10 mouse cellular contexts compared by ENCODE assay signal in genomic region chr4:131243744-131244387, GRCm38 (mm10).
DNase-seq lines count a peak whose midpoint lies in the region; ATAC-seq lines count a peak whose summit lies in the region.
"Had no signal": no experiment of that assay in that cellular context is flagged by ENCODE, and none has a peak within 500 bp of the region (broad histone marks: within the 10 kb centered on the region; RNA-seq: fewer than 3 reads in every experiment).

No protein-coding gene starts in this region.

- H3K27me3 ChIP-seq in embryonic facial prominence, embryonic 10.5 days (replicated peaks; ENCODE audit: low read depth, poor library complexity, severe bottlenecking), result 0 out of 2 replicates have a peak, but pooled peaks cover 18% of the 10 kb centered on the region
- H3K27me3 ChIP-seq in heart, embryonic 12.5 days (replicated peaks), result 0 out of 2 replicates have a peak, but pooled peaks cover 7% of the 10 kb centered on the region
- H3K27me3 ChIP-seq in liver, embryonic 12.5 days (replicated peaks), result no peaks in the 10 kb centered on the region
- H3K27me3 ChIP-seq in liver, embryonic 11.5 days (replicated peaks; ENCODE audit: control insufficient read depth, insufficient read depth, low read length), result no peaks in the 10 kb centered on the region
- H3K27me3 ChIP-seq: lung, embryonic 15.5 days had no signal

- H3K4me1 ChIP-seq in embryonic facial prominence, embryonic 10.5 days, result peaks cover 18% of the 10 kb centered on the region
- H3K4me1 ChIP-seq in heart, embryonic 12.5 days (replicated peaks), result peaks cover 48% of the 10 kb centered on the region
- H3K4me1 ChIP-seq in liver, embryonic 12.5 days, result no peaks in the 10 kb centered on the region
- H3K4me1 ChIP-seq in liver, embryonic 11.5 days (replicated peaks; ENCODE audit: control insufficient read depth, insufficient read depth, low read length), result no peaks in the 10 kb centered on the region
- H3K4me1 ChIP-seq: lung, embryonic 15.5 days had no signal

- no peak overlapping the region for H3K9ac ChIP-seq in heart, embryonic 12.5 days
- H3K9ac ChIP-seq in liver, embryonic 12.5 days, result no peak overlapping the region
- H3K9ac ChIP-seq in liver, embryonic 11.5 days (ENCODE audit: low read depth, low read length), result no peak overlapping the region
- H3K9ac ChIP-seq: lung, embryonic 15.5 days had no signal

- no peaks in the 10 kb centered on the region for H3K36me3 ChIP-seq in embryonic facial prominence, embryonic 10.5 days (replicated peaks)
- H3K36me3 ChIP-seq in heart, embryonic 12.5 days, result no peaks in the 10 kb centered on the region
- H3K36me3 ChIP-seq in liver, embryonic 12.5 days, result no peaks in the 10 kb centered on the region
- no peaks in the 10 kb centered on the region for H3K36me3 ChIP-seq in liver, embryonic 11.5 days (ENCODE audit: control insufficient read depth, insufficient read depth, low read length)
- H3K36me3 ChIP-seq: lung, embryonic 15.5 days had no signal

- peak; percentile 78 for ATAC-seq in heart, embryonic 12.5 days (ENCODE audit: insufficient number of reproducible peaks, low FRiP score)
- ATAC-seq in granulocyte monocyte progenitor cell, adult 5-6 weeks (replicated peaks; ENCODE audit: poor library complexity, severe bottlenecking), result no peak
- no peak for ATAC-seq in megakaryocyte progenitor cell, adult 5-6 weeks (replicated peaks; ENCODE audit: poor library complexity)
- ATAC-seq in liver, embryonic 12.5 days, result no peak
- no peak for ATAC-seq in liver, embryonic 11.5 days (replicated peaks; ENCODE audit: low FRiP score)

- DNase-seq in Muller cell, postnatal 12 days (ENCODE audit: inconsistent ontology term), result peak; percentile 64
- DNase-seq in embryonic facial prominence, embryonic 10.5 days (ENCODE audit: low spot score), result no peak
- DNase-seq in layer of hippocampus, postnatal 10 days (ENCODE audit: low spot score in 2 of 2), result peak; percentile 37 to 52
- DNase-seq in liver, embryonic 11.5 days (ENCODE audit: low spot score), result no peak
- DNase-seq: thymus, adult 2 months had no signal

- no peak overlapping the region for H3K4me3 ChIP-seq in embryonic facial prominence, embryonic 10.5 days
- no peak overlapping the region for H3K4me3 ChIP-seq in heart, embryonic 12.5 days
- no peak overlapping the region for H3K4me3 ChIP-seq in liver, embryonic 12.5 days
- H3K4me3 ChIP-seq in liver, embryonic 11.5 days (ENCODE audit: low read depth, low read length), result no peak overlapping the region
- H3K4me3 ChIP-seq: lung, embryonic 15.5 days had no signal

- 29% methylated on average over 9 of the region's 9 CpGs for WGBS in embryonic facial prominence, embryonic 10.5 days
- WGBS in heart, embryonic 12.5 days, result 10% methylated on average over 9 of the region's 9 CpGs
- 40% methylated on average over 9 of the region's 9 CpGs for WGBS in liver, embryonic 12.5 days (ENCODE audit: insufficient replicate concordance)
- WGBS in liver, embryonic 11.5 days, result 45% methylated on average over 9 of the region's 9 CpGs

- peak overlapping the region; percentile 70 for H3K27ac ChIP-seq in embryonic facial prominence, embryonic 10.5 days (replicated peaks)
- H3K27ac ChIP-seq in heart, embryonic 12.5 days (ENCODE audit: poor library complexity, severe bottlenecking), result peak overlapping the region; percentile 90
- no peak overlapping the region for H3K27ac ChIP-seq in liver, embryonic 12.5 days
- H3K27ac ChIP-seq in liver, embryonic 11.5 days (ENCODE audit: low read depth, low read length), result no peak overlapping the region
- H3K27ac ChIP-seq: lung, embryonic 15.5 days had no signal

- peak overlapping the region; percentile 20; the same call in 1 of the 2 replicates for H3K4me2 ChIP-seq in heart, embryonic 12.5 days
- no peak overlapping the region for H3K4me2 ChIP-seq in liver, embryonic 12.5 days
- H3K4me2 ChIP-seq in liver, embryonic 11.5 days, result no peak overlapping the region
- H3K4me2 ChIP-seq: lung, embryonic 15.5 days had no signal

- no peaks in the 10 kb centered on the region for H3K9me3 ChIP-seq in embryonic facial prominence, embryonic 10.5 days
- H3K9me3 ChIP-seq in heart, embryonic 12.5 days (replicated peaks), result no peaks in the 10 kb centered on the region
- H3K9me3 ChIP-seq in liver, embryonic 12.5 days (replicated peaks), result no peaks in the 10 kb centered on the region
- no peaks in the 10 kb centered on the region for H3K9me3 ChIP-seq in liver, embryonic 11.5 days (ENCODE audit: control insufficient read depth, low read length)
- H3K9me3 ChIP-seq: lung, embryonic 15.5 days had no signal

Comparison
In these comparisons a context has a peak if more than half of its experiments do, and no peak if none do; other contexts are left out.
1. DNase-seq: peak in Muller cell, postnatal 12 days (single experiment) and layer of hippocampus, postnatal 10 days (2 of 2); none in embryonic facial prominence, embryonic 10.5 days (single experiment) and liver, embryonic 11.5 days (single experiment).
2. H3K27ac ChIP-seq: peak in embryonic facial prominence, embryonic 10.5 days (single experiment) and heart, embryonic 12.5 days (single experiment); none in liver, embryonic 12.5 days (single experiment) and liver, embryonic 11.5 days (single experiment).